Mouse (Mus musculus): ENCODE results near the gene Cbfa2t2. TPM values are rescaled to one million over a fixed set of nuclear protein-coding genes. Genes with fewer than 3 reads are reported as not detected.

Gene Cbfa2t2
- polyA plus RNA-seq, 1 experiment from 2014 or later = 43.6 TPM

- H3K36me3 ChIP-seq (ENCODE audit: control insufficient read depth, insufficient read depth, low read length) = peaks cover 4% of the 10 kb centered on the region; the same call in 1 of the 2 replicates
- H3K27ac ChIP-seq (ENCODE audit: low read length) = no peak overlapping the region
- no peaks in the 10 kb centered on the region for H3K9me3 ChIP-seq (ENCODE audit: control insufficient read depth, low read depth, low read length)
- H3K4me1 ChIP-seq (ENCODE audit: control insufficient read depth, insufficient read depth, low read length) = no peaks in the 10 kb centered on the region
- no peak overlapping the region for H3K4me3 ChIP-seq (ENCODE audit: low read depth, low read length)
- ATAC-seq (ENCODE audit: insufficient number of reproducible peaks, insufficient read depth, low FRiP score, low read depth) = no peak
- H3K9ac ChIP-seq (replicated peaks; ENCODE audit: low read depth, low read length) = no peak overlapping the region
- no peaks in the 10 kb centered on the region for H3K27me3 ChIP-seq (ENCODE audit: control insufficient read depth, insufficient read depth, low read length)
- no peak overlapping the region for H3K4me2 ChIP-seq (replicated peaks; ENCODE audit: low read depth, low read length)
Measured at GRCm38 (mm10) chr2:154448633-154449032, 12.4 kb downstream of the Cbfa2t2 start.

DNA sequence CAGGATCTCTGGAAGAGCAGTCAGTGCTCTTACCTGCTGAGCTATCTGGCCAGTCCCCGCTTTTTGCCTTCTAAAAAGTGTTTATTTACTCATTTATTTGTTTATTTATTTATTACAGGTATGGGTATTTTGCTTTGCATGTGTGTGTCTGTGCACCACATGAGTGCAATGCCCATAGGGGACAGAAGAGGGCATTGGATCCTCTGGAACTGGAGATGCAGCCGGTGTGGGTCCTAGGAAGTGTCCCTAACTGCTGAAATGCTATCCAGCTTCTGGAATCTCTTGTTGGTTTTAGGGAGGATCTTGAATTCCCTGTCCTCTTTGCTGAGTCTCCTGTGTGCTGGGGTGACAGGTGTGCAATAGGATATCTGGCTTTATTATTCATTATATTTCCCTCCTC lies 16.7 kb downstream of the Cbfa2t2 start:
- no peak for ATAC-seq (ENCODE audit: insufficient number of reproducible peaks, insufficient read depth, low FRiP score, low read depth)
- Histone ChIP-seq H3K9me3 (ENCODE audit: control insufficient read depth, low read depth, low read length) (no peaks in the 10 kb centered on the region), H3K4me3 (ENCODE audit: low read depth, low read length) (no peak overlapping the region), H3K27me3 (ENCODE audit: control insufficient read depth, insufficient read depth, low read length) (no peaks in the 10 kb centered on the region), H3K27ac (ENCODE audit: low read length) (no peak overlapping the region), H3K4me1 (ENCODE audit: control insufficient read depth, insufficient read depth, low read length) (peaks cover 22% of the 10 kb centered on the region), H3K36me3 (ENCODE audit: control insufficient read depth, insufficient read depth, low read length) (peaks cover 2% of the 10 kb centered on the region; the same call in 1 of the 2 replicates), H3K9ac (replicated peaks; ENCODE audit: low read depth, low read length) (no peak overlapping the region), H3K4me2 (replicated peaks; ENCODE audit: low read depth, low read length) (no peak overlapping the region)
- WGBS = 93% methylated on average over 2 of the region's 2 CpGs

GRCm38 (mm10) chr2:154454099-154454498 lies 17.8 kb downstream of the Cbfa2t2 start:
- H3K4me1 ChIP-seq (ENCODE audit: control insufficient read depth, insufficient read depth, low read length) = peaks cover 22% of the 10 kb centered on the region
- no peak overlapping the region for H3K9ac ChIP-seq (replicated peaks; ENCODE audit: low read depth, low read length)
- no peak overlapping the region for H3K27ac ChIP-seq (ENCODE audit: low read length)
- no peaks in the 10 kb centered on the region; the same call in 1 of the 2 replicates for H3K36me3 ChIP-seq (ENCODE audit: control insufficient read depth, insufficient read depth, low read length)
- no peaks in the 10 kb centered on the region for H3K27me3 ChIP-seq (ENCODE audit: control insufficient read depth, insufficient read depth, low read length)
- ATAC-seq (ENCODE audit: insufficient number of reproducible peaks, insufficient read depth, low FRiP score, low read depth) = no peak
- H3K4me2 ChIP-seq (replicated peaks; ENCODE audit: low read depth, low read length) = no peak overlapping the region
- H3K4me3 ChIP-seq (ENCODE audit: low read depth, low read length) = no peak overlapping the region
- 61% methylated on average over 1 of the region's 1 CpGs for whole genome bisulfite sequencing
- no peaks in the 10 kb centered on the region for H3K9me3 ChIP-seq (ENCODE audit: control insufficient read depth, low read depth, low read length)

DNA sequence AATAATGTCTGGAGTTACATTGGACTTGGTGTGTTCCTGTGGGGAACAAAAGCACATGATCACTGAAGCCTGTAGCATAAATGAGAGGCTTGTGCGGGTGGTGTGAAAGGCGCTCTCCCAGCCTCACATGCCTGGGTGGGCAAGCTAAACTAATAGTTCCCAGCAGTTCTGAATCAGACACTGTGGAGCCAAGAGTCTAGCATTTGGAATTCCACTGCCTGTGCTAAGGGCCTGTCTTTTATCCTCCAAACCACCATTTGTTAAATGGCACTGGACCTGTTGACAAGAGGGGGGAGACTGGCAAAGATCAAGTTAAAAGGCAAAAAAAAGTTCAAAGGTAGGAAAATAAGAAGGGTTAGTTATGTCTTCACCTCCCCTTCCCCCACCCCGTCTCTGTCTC lies 18.3 kb downstream of the Cbfa2t2 start:
- Histone ChIP-seq H3K36me3 (ENCODE audit: control insufficient read depth, insufficient read depth, low read length) (no peaks in the 10 kb centered on the region; the same call in 1 of the 2 replicates), H3K27ac (ENCODE audit: low read length) (no peak overlapping the region), H3K4me3 (ENCODE audit: low read depth, low read length) (no peak overlapping the region), H3K9ac (replicated peaks; ENCODE audit: low read depth, low read length) (no peak overlapping the region), H3K4me1 (ENCODE audit: control insufficient read depth, insufficient read depth, low read length) (peaks cover 22% of the 10 kb centered on the region), H3K27me3 (ENCODE audit: control insufficient read depth, insufficient read depth, low read length) (no peaks in the 10 kb centered on the region), H3K4me2 (replicated peaks; ENCODE audit: low read depth, low read length) (no peak overlapping the region), H3K9me3 (ENCODE audit: control insufficient read depth, low read depth, low read length) (no peaks in the 10 kb centered on the region)
- ATAC-seq (ENCODE audit: insufficient number of reproducible peaks, insufficient read depth, low FRiP score, low read depth) = no peak
- WGBS = 58% methylated on average over 3 of the region's 3 CpGs

- WGBS = 39% methylated on average over 5 of the region's 5 CpGs
- peak; percentile 35; the same call in 1 of the 2 replicates for ATAC-seq (ENCODE audit: insufficient number of reproducible peaks, insufficient read depth, low FRiP score, low read depth)
- no peaks in the 10 kb centered on the region for H3K9me3 ChIP-seq (ENCODE audit: control insufficient read depth, low read depth, low read length)
- H3K36me3 ChIP-seq (ENCODE audit: control insufficient read depth, insufficient read depth, low read length) = no peaks in the 10 kb centered on the region; the same call in 1 of the 2 replicates
- peaks cover 24% of the 10 kb centered on the region for H3K4me1 ChIP-seq (ENCODE audit: control insufficient read depth, insufficient read depth, low read length)
- H3K9ac ChIP-seq (replicated peaks; ENCODE audit: low read depth, low read length) = no peak overlapping the region
- H3K27me3 ChIP-seq (ENCODE audit: control insufficient read depth, insufficient read depth, low read length) = no peaks in the 10 kb centered on the region
- H3K27ac ChIP-seq (ENCODE audit: low read length) = peak overlapping the region; percentile 45; the same call in 1 of the 2 replicates
- peak overlapping the region; percentile 22 for H3K4me2 ChIP-seq (replicated peaks; ENCODE audit: low read depth, low read length)
- H3K4me3 ChIP-seq (ENCODE audit: low read depth, low read length) = no peak overlapping the region
Measured at GRCm38 (mm10) chr2:154455776-154456175, 19.5 kb downstream of the Cbfa2t2 start.

DNA sequence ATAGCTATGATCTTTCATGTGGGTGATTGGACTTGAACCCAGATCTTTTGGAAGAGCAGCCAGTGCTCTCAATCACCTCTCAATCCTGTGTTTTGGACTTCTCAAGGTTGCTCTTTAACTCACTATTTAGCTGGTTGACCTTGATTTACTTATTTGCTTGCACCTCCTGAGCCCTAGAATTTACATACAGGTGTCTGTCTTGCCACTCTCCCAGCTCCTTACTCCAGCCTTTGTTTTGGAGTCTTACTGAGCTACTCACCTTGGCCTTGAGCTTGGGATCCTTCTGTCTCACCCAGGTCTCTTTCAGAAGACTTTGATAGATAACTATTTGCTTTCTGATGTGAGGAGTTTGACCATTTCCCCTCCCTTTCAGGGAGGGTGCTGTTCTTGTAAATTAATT lies 20.3 kb downstream of the Cbfa2t2 start:
- ATAC-seq (ENCODE audit: insufficient number of reproducible peaks, insufficient read depth, low FRiP score, low read depth) = no peak
- Histone ChIP-seq H3K9me3 (ENCODE audit: control insufficient read depth, low read depth, low read length) (no peaks in the 10 kb centered on the region), H3K27me3 (ENCODE audit: control insufficient read depth, insufficient read depth, low read length) (no peaks in the 10 kb centered on the region), H3K4me2 (replicated peaks; ENCODE audit: low read depth, low read length) (no peak overlapping the region), H3K4me3 (ENCODE audit: low read depth, low read length) (no peak overlapping the region), H3K36me3 (ENCODE audit: control insufficient read depth, insufficient read depth, low read length) (no peaks in the 10 kb centered on the region; the same call in 1 of the 2 replicates), H3K4me1 (ENCODE audit: control insufficient read depth, insufficient read depth, low read length) (peaks cover 27% of the 10 kb centered on the region), H3K9ac (replicated peaks; ENCODE audit: low read depth, low read length) (no peak overlapping the region), H3K27ac (ENCODE audit: low read length) (peak overlapping the region; percentile 45; the same call in 1 of the 2 replicates)

- no peaks in the 10 kb centered on the region for H3K9me3 ChIP-seq (ENCODE audit: control insufficient read depth, low read depth, low read length)
- no peak overlapping the region for H3K4me2 ChIP-seq (replicated peaks; ENCODE audit: low read depth, low read length)
- no peaks in the 10 kb centered on the region for H3K27me3 ChIP-seq (ENCODE audit: control insufficient read depth, insufficient read depth, low read length)
- no peak for ATAC-seq (ENCODE audit: insufficient number of reproducible peaks, insufficient read depth, low FRiP score, low read depth)
- peaks cover 25% of the 10 kb centered on the region for H3K4me1 ChIP-seq (ENCODE audit: control insufficient read depth, insufficient read depth, low read length)
- no peak overlapping the region for H3K9ac ChIP-seq (replicated peaks; ENCODE audit: low read depth, low read length)
- H3K27ac ChIP-seq (ENCODE audit: low read length) = no peak overlapping the region
- H3K36me3 ChIP-seq (ENCODE audit: control insufficient read depth, insufficient read depth, low read length) = no peaks in the 10 kb centered on the region; the same call in 1 of the 2 replicates
- H3K4me3 ChIP-seq (ENCODE audit: low read depth, low read length) = no peak overlapping the region
- 51% methylated on average over 2 of the region's 2 CpGs for WGBS
Measured at GRCm38 (mm10) chr2:154459262-154459661, 23.0 kb downstream of the Cbfa2t2 start.

GRCm38 (mm10) chr2:154459851-154460250 lies 23.6 kb downstream of the Cbfa2t2 start:
- Histone ChIP-seq H3K27me3 (ENCODE audit: control insufficient read depth, insufficient read depth, low read length) (no peaks in the 10 kb centered on the region), H3K36me3 (ENCODE audit: control insufficient read depth, insufficient read depth, low read length) (no peaks in the 10 kb centered on the region; the same call in 1 of the 2 replicates), H3K4me3 (ENCODE audit: low read depth, low read length) (no peak overlapping the region), H3K9me3 (ENCODE audit: control insufficient read depth, low read depth, low read length) (no peaks in the 10 kb centered on the region), H3K27ac (ENCODE audit: low read length) (peak overlapping the region; percentile 15; the same call in 1 of the 2 replicates), H3K9ac (replicated peaks; ENCODE audit: low read depth, low read length) (no peak overlapping the region), H3K4me2 (replicated peaks; ENCODE audit: low read depth, low read length) (no peak overlapping the region), H3K4me1 (ENCODE audit: control insufficient read depth, insufficient read depth, low read length) (peaks cover 22% of the 10 kb centered on the region)
- ATAC-seq (ENCODE audit: insufficient number of reproducible peaks, insufficient read depth, low FRiP score, low read depth) = peak; percentile 82; the same call in 1 of the 2 replicates
- WGBS = 15% methylated on average over 4 of the region's 4 CpGs

- ATAC-seq (ENCODE audit: insufficient number of reproducible peaks, insufficient read depth, low FRiP score, low read depth) = no peak
- no peaks in the 10 kb centered on the region for H3K27me3 ChIP-seq (ENCODE audit: control insufficient read depth, insufficient read depth, low read length)
- peaks cover 7% of the 10 kb centered on the region for H3K4me1 ChIP-seq (ENCODE audit: control insufficient read depth, insufficient read depth, low read length)
- H3K27ac ChIP-seq (ENCODE audit: low read length) = no peak overlapping the region
- no peaks in the 10 kb centered on the region for H3K36me3 ChIP-seq (ENCODE audit: control insufficient read depth, insufficient read depth, low read length)
- H3K4me2 ChIP-seq (replicated peaks; ENCODE audit: low read depth, low read length) = no peak overlapping the region
- H3K9me3 ChIP-seq (ENCODE audit: control insufficient read depth, low read depth, low read length) = no peaks in the 10 kb centered on the region
- no peak overlapping the region for H3K4me3 ChIP-seq (ENCODE audit: low read depth, low read length)
- no peak overlapping the region for H3K9ac ChIP-seq (replicated peaks; ENCODE audit: low read depth, low read length)
- WGBS = 85% methylated on average over 11 of the region's 11 CpGs
Measured at GRCm38 (mm10) chr2:154463621-154464198, 27.4 kb downstream of the Cbfa2t2 start.
